In genomic region chr5:86191356-86191755, GRCm38 (mm10) we compare ENCODE assay signal across 9 mouse cellular contexts. TPM values are rescaled to one million over a fixed set of nuclear protein-coding genes. Genes with fewer than 3 reads are reported as not detected.
A peak's percentile ranks its signal among the peaks of the same experiment; 100 is the strongest.
DNase-seq lines count a peak whose midpoint lies in the region; ATAC-seq and TF ChIP-seq lines count a peak whose summit lies in the region.
"Had no signal": no experiment of that assay in that cellular context is flagged by ENCODE, and none has a peak within 500 bp of the region (broad histone marks: within the 10 kb centered on the region; RNA-seq: fewer than 3 reads in every experiment).

No protein-coding gene starts in this region.

- no peak for TF ChIP-seq CTCF in G1E (IDR thresholded peaks at IDR 0.05; ENCODE audit: low read depth, low read length)
- TF ChIP-seq CTCF in liver, postnatal 0 days (IDR thresholded peaks at IDR 0.05; ENCODE audit: low read depth): peak; percentile 66

- no peak overlapping the region for H3K4me2 ChIP-seq in liver, postnatal 0 days (ENCODE audit: low read depth, low read length)

- H3K9me3 ChIP-seq in G1E (replicated peaks): no peaks in the 10 kb centered on the region
- H3K9me3 ChIP-seq in liver, postnatal 0 days (ENCODE audit: low read length): no peaks in the 10 kb centered on the region

- peak; percentile 57 for DNase-seq in kidney, adult 9 months
- DNase-seq in kidney, adult 18-20 months: no peak
- no peak for DNase-seq in G1E (ENCODE audit: low spot score)
- DNase-seq in embryo, embryonic 10 days (ENCODE audit: low spot score): peak; percentile 61
- DNase-seq in liver, postnatal 0 days: no peak
- DNase-seq in kidney, adult 8-10 months: no peak
- DNase-seq in gastrocnemius, postnatal 14 days: no peak

- peak; percentile 34; the same call in 1 of the 2 replicates for ATAC-seq in G1E (ENCODE audit: extremely low read depth, insufficient number of reproducible peaks, low FRiP score, poor library complexity, severe bottlenecking)
- no peak for ATAC-seq in liver, postnatal 0 days
- ATAC-seq in erythroid progenitor cell, adult 5-6 weeks (replicated peaks; ENCODE audit: low FRiP score, poor library complexity, severe bottlenecking): no peak

- no peak overlapping the region for H3K4me3 ChIP-seq in G1E (ENCODE audit: low read depth, low read length)
- no peak overlapping the region for H3K4me3 ChIP-seq in liver, postnatal 0 days (ENCODE audit: low read depth, low read length)

- H3K4me1 ChIP-seq in G1E (ENCODE audit: insufficient read depth, low read depth, low read length): no peaks in the 10 kb centered on the region
- H3K4me1 ChIP-seq in liver, postnatal 0 days (ENCODE audit: insufficient read depth): no peaks in the 10 kb centered on the region

- H3K36me3 ChIP-seq in G1E (replicated peaks): no peaks in the 10 kb centered on the region
- H3K36me3 ChIP-seq in liver, postnatal 0 days (replicated peaks; ENCODE audit: insufficient read depth, low read length): no peaks in the 10 kb centered on the region

- no peak for TF ChIP-seq EP300 in liver, postnatal 0 days (IDR thresholded peaks at IDR 0.05; ENCODE audit: low read depth)

- H3K27ac ChIP-seq in liver, postnatal 0 days (ENCODE audit: low read depth): no peak overlapping the region
- H3K27ac ChIP-seq: macrophage had no signal

- H3K9ac ChIP-seq in liver, postnatal 0 days (replicated peaks): no peak overlapping the region

- intact Hi-C loops in gastrocnemius, postnatal 14 days (cut with DNase I; ENCODE audit: low total_unique reads): no loop called here

- WGBS in liver, postnatal 0 days (ENCODE audit: insufficient replicate concordance): 16% methylated on average over 4 of the region's 4 CpGs

- peaks cover 3% of the 10 kb centered on the region; the same call in 1 of the 2 replicates for H3K27me3 ChIP-seq in G1E (ENCODE audit: insufficient read depth, low read length)
- H3K27me3 ChIP-seq in liver, postnatal 0 days (ENCODE audit: insufficient read depth, low read length): no peaks in the 10 kb centered on the region

RNA-seq across cellular contexts. Expression of gene Gnrhr, which starts 6.3 kb away (rescaled TPM):
- not detected in 2 replicates for total RNA-seq in G1E (2014; fragmentation: Nextera tagmentation)
- 0.22 TPM in 1 of 2 replicates, not detected in the other for total RNA-seq in G1E (2017)
- not detected in 2 replicates for polyA plus RNA-seq in G1E (2012)
- polyA plus RNA-seq in liver, postnatal 0 days (2015; fragmentation: Nextera tagmentation; extraction: Ambion mirVana): not detected in 2 replicates
- total RNA-seq in erythroid progenitor cell, adult 5-6 weeks (2015; ENCODE audit: low replicate concordance): not detected in 2 replicates
- total RNA-seq in erythroid progenitor cell, adult 5-6 weeks (2017; ENCODE audit: low replicate concordance): not detected in 2 replicates
- total RNA-seq in gastrocnemius, postnatal 14 days (2021): not detected
- polyA plus RNA-seq: macrophage had no signal

RNA-seq across cellular contexts. Expression of gene Uba6, which starts 18.8 kb away (rescaled TPM):
- 36.2 and 37.1 TPM in 2 replicates for total RNA-seq in G1E (2014; fragmentation: Nextera tagmentation)
- 25.6 and 30.7 TPM in 2 replicates for total RNA-seq in G1E (2017)
- polyA plus RNA-seq in G1E (2012): 0.63 and 1.1 TPM in 2 replicates
- polyA plus RNA-seq in liver, postnatal 0 days (2015; fragmentation: Nextera tagmentation; extraction: Ambion mirVana): 1.9 and 2.0 TPM in 2 replicates
- 10.1 and 13.0 TPM in 2 replicates for total RNA-seq in erythroid progenitor cell, adult 5-6 weeks (2015; ENCODE audit: low replicate concordance)
- 5.6 and 10.7 TPM in 2 replicates for total RNA-seq in erythroid progenitor cell, adult 5-6 weeks (2017; ENCODE audit: low replicate concordance)
- total RNA-seq in gastrocnemius, postnatal 14 days (2021): 1 to 10 TPM; 4.1 to 4.6 TPM

Comparison
In these comparisons a context has a peak if more than half of its experiments do, and no peak if none do; other contexts are left out.
1. DNase-seq: peak in kidney, adult 9 months (single experiment) and embryo, embryonic 10 days (single experiment); none in kidney, adult 18-20 months (single experiment), G1E (single experiment), liver, postnatal 0 days (single experiment), kidney, adult 8-10 months (0 of 2) and gastrocnemius, postnatal 14 days (single experiment).